Mouse (Mus musculus) heart, embryonic 14.5 days (tissue): ENCODE measurements around the gene Lyrm9. TPM values are rescaled to one million over a fixed set of nuclear protein-coding genes. Genes with fewer than 3 reads are reported as not detected.
"Not testable (repeated sequence)": the region's sequence is repeated elsewhere in the genome, so short reads cannot be mapped to it uniquely, and the experiment has no call there.

ENCODE experiments used
- ATAC-seq: fragments of 200-750 bp; cut with Nextera tagmentation; 2 replicates; pipeline ENCODE4 v1.8.0; 2017; ENCODE audit warnings: low read depth, moderate TSS enrichment; ENCODE audit not compliant: insufficient number of reproducible peaks, insufficient read depth, low FRiP score
- H3K27ac ChIP-seq, 2 experiments: fragments of 200-500 bp in 1 of 2; fragments of 300-500 bp in 1 of 2; sonication (generic) in 1 of 2; replicated peaks in 1 of 2; 2 replicates each; pipeline ENCODE4 v1.5.1; 2012 to 2014; ENCODE audit warnings: low read depth in 2 of 2, low read length in 2 of 2, control low read depth in 1 of 2, mild to moderate bottlenecking in 1 of 2, mixed read lengths in 1 of 2; ENCODE audit not compliant: control insufficient read depth in 1 of 2, insufficient read depth in 1 of 2
- H3K27me3 ChIP-seq: fragments of 300-500 bp; sonication (generic); 2 replicates; pipeline ENCODE4 v1.6.1; 2014; ENCODE audit warnings: mild to moderate bottlenecking, low read length, control low read depth; ENCODE audit not compliant: control insufficient read depth, insufficient read depth
- H3K36me3 ChIP-seq: fragments of 300-500 bp; sonication (generic); 2 replicates; pipeline ENCODE4 v1.6.1; 2014; ENCODE audit warnings: mild to moderate bottlenecking, control low read depth, low read length, mixed read lengths; ENCODE audit not compliant: control insufficient read depth, insufficient read depth
- H3K4me1 ChIP-seq, 2 experiments: fragments of 200-500 bp in 1 of 2; fragments of 300-500 bp in 1 of 2; sonication (generic) in 1 of 2; 2 replicates each; pipeline ENCODE4 v1.6.1; 2012 to 2014; ENCODE audit warnings: low read length in 2 of 2, control low read depth in 1 of 2, mixed read lengths in 1 of 2; ENCODE audit not compliant: control insufficient read depth in 2 of 2, insufficient read depth in 2 of 2
- H3K4me2 ChIP-seq: fragments of 300-500 bp; sonication (generic); 2 replicates; pipeline ENCODE4 v1.6.1; 2014; ENCODE audit warnings: mild to moderate bottlenecking, low read length
- H3K4me3 ChIP-seq, 2 experiments: fragments of 200-500 bp in 1 of 2; fragments of 300-500 bp in 1 of 2; sonication (generic) in 1 of 2; 2 replicates each; pipeline ENCODE4 v1.5.1; 2012 to 2014; ENCODE audit warnings: low read length in 2 of 2, mild to moderate bottlenecking in 2 of 2, control low read depth in 1 of 2, low read depth in 1 of 2, moderate library complexity in 1 of 2; ENCODE audit not compliant: control insufficient read depth in 1 of 2, insufficient read depth in 1 of 2
- H3K9ac ChIP-seq: fragments of 300-500 bp; sonication (generic); 2 replicates; pipeline ENCODE4 v1.6.1; 2014; ENCODE audit warnings: mild to moderate bottlenecking, low read length
- H3K9me3 ChIP-seq: fragments of 300-500 bp; sonication (generic); 2 replicates; pipeline ENCODE4 v1.6.1; 2016; ENCODE audit warnings: low read length, control low read depth; ENCODE audit not compliant: control insufficient read depth
- WGBS: fragments of 180-500 bp; shearing (Covaris S2); extraction: QIAGEN DNeasy Blood & Tissue Kit; methylation state at CpG from one replicate; pipeline ENCODE4 v1.1.7; 2014; 5-methylcytosine and 5-hydroxymethylcytosine counted together
- polyA plus RNA-seq: library from polyadenylated mRNA; unstranded; fragments of >200 nt; fragmentation: Nextera tagmentation; extraction: Ambion mirVana; gene quantifications from 2 replicates; pipeline ENCODE4 v1.2.1, GENCODE M21; 2014

Lyrm9 gene
- polyA plus RNA-seq, 1 experiment from 2014 or later: 41.2 TPM

DNA sequence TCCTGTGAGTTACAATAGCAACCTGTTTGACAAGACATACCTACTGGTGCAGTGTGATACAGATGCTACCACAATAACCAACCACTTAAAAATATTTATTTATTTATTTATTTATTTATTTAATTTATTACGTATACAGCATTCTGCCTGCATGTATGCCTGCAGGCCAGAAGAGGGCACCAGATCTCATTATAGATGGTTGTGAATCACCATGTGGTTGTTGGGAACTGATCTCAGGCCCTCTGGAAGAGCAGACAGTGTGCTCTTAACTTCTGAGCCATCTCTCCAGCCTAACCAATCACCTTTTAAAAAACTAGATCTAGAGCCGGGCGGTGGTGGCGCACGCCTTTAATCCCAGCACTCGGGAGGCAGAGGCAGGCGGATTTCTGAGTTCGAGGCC, 42.8 kb downstream of the Lyrm9 start:
- H3K36me3 ChIP-seq, H3K4me3 ChIP-seq, H3K4me1 ChIP-seq, H3K9ac ChIP-seq, ATAC-seq, H3K27ac ChIP-seq, H3K4me2 ChIP-seq, H3K27me3 ChIP-seq, H3K9me3 ChIP-seq: not testable (repeated sequence)
- 94% methylated on average over 8 of the region's 8 CpGs for WGBS

DNA sequence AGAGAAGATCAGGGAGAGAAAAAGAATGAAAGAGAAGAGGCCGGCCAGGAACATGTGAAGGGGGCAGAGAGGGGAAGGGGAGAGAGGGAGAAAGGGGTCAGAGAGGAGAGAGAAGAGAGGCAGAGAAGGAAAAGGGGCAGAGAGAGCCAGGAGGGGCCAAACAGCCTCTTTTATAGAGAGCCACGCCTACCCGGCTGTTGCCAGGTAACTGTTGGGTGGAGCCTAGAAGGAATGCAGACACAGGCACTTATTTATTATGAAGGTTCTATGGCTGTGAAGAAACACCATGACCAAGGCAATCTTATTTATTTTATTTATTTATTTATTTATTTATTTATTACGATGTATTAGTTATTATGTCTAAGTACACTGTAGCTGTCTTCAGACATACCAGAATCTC, 44.5 kb downstream of the Lyrm9 start:
- WGBS: 89% methylated on average over 4 of the region's 4 CpGs
- no peaks in the 10 kb centered on the region for H3K9me3 ChIP-seq

DNA sequence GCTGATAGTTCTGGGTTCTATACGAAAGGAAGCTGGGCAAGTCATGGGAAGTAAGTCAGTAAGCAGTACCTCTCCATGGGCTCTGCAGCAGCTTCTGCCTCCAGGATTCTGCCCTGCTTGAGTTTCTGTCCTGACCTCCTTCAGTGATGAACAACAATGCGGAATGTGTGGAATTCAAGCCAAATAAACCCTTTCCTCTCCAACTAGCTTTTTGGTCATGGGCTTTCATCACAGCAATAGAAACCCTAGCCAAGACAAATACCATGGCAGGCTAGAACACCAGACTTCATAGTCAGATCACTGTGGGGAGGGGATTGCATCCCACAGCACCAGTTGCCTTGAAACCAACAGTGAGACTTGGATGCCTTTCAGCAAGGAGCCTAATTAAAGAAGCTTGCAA, 46.4 kb downstream of the Lyrm9 start:
- H3K9ac ChIP-seq: no peak overlapping the region
- no peak overlapping the region for H3K27ac ChIP-seq
- H3K4me1 ChIP-seq: peaks cover 0 to 3% of the 10 kb centered on the region in 2 experiments; a peak in 1 of 4 replicates
- H3K27me3 ChIP-seq: no peaks in the 10 kb centered on the region
- no peak for ATAC-seq
- H3K4me3 ChIP-seq: no peak overlapping the region
- no peaks in the 10 kb centered on the region for H3K9me3 ChIP-seq
- WGBS: 20% methylated on average over 2 of the region's 2 CpGs
- no peak overlapping the region for H3K4me2 ChIP-seq
- H3K36me3 ChIP-seq: no peaks in the 10 kb centered on the region

More for the DNA sequence above, 44.5 kb downstream of the Lyrm9 start:
- Histone ChIP-seq H3K36me3 (no peaks in the 10 kb centered on the region), H3K4me2 (no peak overlapping the region), H3K27ac (no peak overlapping the region), H3K9ac (no peak overlapping the region), H3K4me3 (no peak overlapping the region), H3K4me1 (peaks cover 0 to 3% of the 10 kb centered on the region in 2 experiments; a peak in 1 of 4 replicates), H3K27me3 (no peaks in the 10 kb centered on the region)
- no peak for ATAC-seq

DNA sequence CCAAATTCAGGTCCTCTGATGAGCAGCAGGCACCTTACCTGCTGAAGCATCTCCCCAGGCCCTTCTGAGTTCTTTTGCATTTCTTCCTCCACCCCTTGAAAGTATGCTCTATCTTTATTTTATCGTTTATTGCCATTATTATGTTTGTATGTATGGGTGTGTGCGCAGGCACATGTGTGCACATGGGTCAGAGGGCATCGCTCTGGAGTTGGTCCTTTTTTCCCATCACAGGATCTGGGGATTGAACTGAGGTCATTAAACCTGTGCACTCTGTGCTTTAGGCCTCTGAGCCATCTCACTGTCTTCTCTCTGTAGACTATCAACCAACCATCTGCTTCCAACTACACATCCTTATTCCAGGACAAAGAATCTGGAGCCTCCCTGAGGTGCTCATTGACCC, 53.3 kb downstream of the Lyrm9 start:
- 82% methylated on average over 3 of the region's 3 CpGs for WGBS
- no peak for ATAC-seq

DNA sequence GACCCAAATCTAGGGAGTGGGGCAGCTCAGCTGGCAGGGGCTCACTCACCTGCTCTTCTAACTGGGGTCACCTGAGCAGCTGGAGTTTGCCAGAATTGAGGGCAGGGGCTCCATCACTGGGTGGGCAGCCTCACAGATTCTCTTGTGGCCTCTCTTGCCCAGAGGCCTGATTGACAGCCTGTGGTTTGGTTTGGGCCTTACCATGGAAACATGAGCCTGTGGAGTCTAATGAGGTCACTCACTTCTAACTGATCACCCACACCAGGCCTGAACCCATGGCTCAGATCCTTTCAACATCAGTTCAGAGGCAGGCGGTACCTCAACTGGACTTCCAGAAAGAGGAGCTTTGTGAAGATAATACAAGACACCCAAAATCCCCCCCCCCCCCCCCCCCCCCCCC, 60.3 kb downstream of the Lyrm9 start:
- H3K27me3 ChIP-seq: no peaks in the 10 kb centered on the region
- H3K4me3 ChIP-seq: no peak overlapping the region
- H3K4me2 ChIP-seq: no peak overlapping the region; the same call in 1 of the 2 replicates
- no peaks in the 10 kb centered on the region for H3K36me3 ChIP-seq
- no peak overlapping the region for H3K27ac ChIP-seq
- H3K9ac ChIP-seq: no peak overlapping the region
- 63% methylated on average over 1 of the region's 1 CpGs for WGBS
- ATAC-seq: no peak
- H3K4me1 ChIP-seq: peaks cover 4 to 5% of the 10 kb centered on the region in 2 experiments; a peak in 2 of 4 replicates
- H3K9me3 ChIP-seq: no peaks in the 10 kb centered on the region

More for the DNA sequence above, 53.3 kb downstream of the Lyrm9 start:
- no peak overlapping the region for H3K27ac ChIP-seq
- H3K9me3 ChIP-seq: no peaks in the 10 kb centered on the region
- H3K4me2 ChIP-seq: no peak overlapping the region
- no peaks in the 10 kb centered on the region for H3K4me1 ChIP-seq
- no peaks in the 10 kb centered on the region for H3K27me3 ChIP-seq
- H3K4me3 ChIP-seq: no peak overlapping the region
- no peak overlapping the region for H3K9ac ChIP-seq
- no peaks in the 10 kb centered on the region for H3K36me3 ChIP-seq

DNA sequence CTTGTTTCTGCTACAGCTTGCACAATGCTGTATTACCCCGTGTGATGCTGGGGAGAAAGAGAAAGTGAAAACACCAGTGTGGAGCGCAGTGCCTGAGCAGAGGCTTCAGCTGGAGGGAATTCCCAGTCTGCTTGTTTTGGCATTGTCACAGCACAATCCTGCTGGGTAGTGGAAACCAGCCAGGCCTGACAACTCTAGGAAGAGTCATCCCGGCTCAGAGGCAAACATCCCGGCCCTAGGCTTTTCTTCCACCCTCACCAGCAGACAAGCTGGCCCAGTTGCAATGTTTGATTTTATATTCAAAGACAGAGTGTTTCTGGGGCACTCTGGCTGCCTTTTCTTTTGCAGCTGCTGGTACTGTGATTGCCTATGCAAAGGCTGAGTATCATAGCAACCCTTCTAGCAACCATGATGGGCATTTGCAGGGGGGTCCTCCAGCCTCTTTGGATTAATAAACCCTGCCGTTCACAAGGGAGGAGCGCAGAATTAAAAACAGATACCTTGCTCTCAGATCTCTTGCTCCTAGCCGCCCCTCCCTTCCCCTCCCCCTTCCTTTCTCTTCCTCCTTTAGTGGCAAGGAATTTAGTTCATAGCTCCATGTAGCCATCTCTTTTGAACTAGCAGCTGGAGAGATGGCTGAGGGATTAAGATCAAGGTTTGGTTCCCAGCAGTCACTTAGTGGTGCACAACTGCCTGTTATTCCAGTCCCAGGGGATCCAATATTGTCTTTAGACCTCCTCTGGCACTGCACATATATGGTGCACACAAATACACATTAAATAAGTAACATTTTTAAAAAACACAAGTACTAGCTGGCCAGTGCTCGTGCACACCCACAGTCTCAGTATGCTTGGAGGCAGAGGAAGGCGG, 61.0 kb downstream of the Lyrm9 start:
- 44% methylated on average over 9 of the region's 9 CpGs for WGBS
- no peaks in the 10 kb centered on the region for H3K27me3 ChIP-seq
- no peak overlapping the region for H3K9ac ChIP-seq
- no peaks in the 10 kb centered on the region for H3K36me3 ChIP-seq
- H3K4me1 ChIP-seq: peaks cover 4 to 5% of the 10 kb centered on the region in 2 experiments; a peak in 2 of 4 replicates
- H3K4me2 ChIP-seq: peak overlapping the region; percentile 21; the same call in 1 of the 2 replicates
- no peaks in the 10 kb centered on the region for H3K9me3 ChIP-seq
- no peak for ATAC-seq
- peak overlapping the region; percentile 2 to 44; a peak in 1 of 4 replicates for H3K27ac ChIP-seq
- H3K4me3 ChIP-seq: no peak overlapping the region

DNA sequence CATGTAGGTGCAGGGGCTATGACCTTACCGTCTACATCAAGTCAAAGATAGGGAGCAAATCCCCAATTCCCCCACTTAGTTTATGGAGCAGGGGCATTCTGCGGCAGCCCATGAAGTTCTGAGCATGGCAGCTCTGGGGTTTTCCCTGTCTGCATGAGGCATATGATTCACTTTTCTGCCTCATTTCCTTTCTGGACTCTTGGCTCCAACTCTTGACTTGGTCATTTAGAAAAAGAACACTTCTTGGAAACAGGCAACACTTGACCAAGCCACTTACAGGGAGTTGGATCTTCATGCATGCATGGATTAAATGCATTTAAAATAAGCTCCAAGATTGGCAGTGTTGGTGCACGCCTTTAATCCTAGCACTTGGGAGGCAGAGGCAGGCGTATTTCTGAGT, 62.8 kb downstream of the Lyrm9 start:
- Histone ChIP-seq H3K9me3 (no peaks in the 10 kb centered on the region), H3K27me3 (no peaks in the 10 kb centered on the region), H3K36me3 (no peaks in the 10 kb centered on the region), H3K27ac (no peak overlapping the region), H3K4me1 (peaks cover 4 to 5% of the 10 kb centered on the region in 2 experiments; a peak in 2 of 4 replicates), H3K4me2 (no peak overlapping the region), H3K4me3 (no peak overlapping the region), H3K9ac (no peak overlapping the region)
- no peak for ATAC-seq
- WGBS: 88% methylated on average over 4 of the region's 4 CpGs
